Mouse (Mus musculus): ENCODE data around the gene Pou3f3. TPM values are rescaled to one million over a fixed set of nuclear protein-coding genes. Genes with fewer than 3 reads are reported as not detected.
A peak's percentile ranks its signal among the peaks of the same experiment; 100 is the strongest.

Pou3f3 gene
- polyA plus RNA-seq, 1 experiment from 2014 or later: 14.3 TPM

DNA sequence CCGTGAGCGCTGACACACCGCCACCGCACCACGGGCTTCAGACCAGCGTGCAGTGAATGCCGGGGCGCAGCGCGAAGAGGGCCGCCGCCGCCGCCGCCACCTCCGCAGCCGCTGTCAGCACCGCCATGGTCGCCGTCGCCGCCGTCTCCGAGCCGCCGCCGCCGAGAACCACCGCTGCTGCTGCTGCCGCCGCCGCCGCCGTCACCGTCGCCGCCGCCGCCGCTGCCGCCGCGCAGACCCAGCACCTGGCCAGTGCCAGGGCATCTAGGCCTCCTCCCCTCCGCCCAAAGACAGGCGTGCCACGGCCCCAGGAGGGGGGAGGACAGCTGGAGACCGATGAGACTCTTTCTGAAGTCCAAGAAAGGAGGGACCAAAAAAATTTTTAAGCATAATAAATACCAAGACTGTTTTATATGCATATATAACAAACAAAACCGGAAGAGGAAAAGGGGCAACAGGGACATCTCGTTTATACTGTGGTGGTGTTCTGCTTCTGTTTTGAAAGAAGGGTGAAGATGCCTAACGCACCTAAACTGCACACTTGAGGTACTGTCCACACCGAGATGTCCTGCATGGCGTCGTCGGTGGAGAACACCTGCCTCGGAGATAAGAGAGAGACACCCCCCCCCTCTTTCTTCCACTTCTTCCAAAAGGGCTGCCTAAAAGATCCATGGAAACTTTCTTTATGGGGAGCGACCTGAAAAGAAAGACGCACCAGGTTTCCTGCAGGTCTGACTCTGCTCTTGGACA, 3.2 kb downstream of the Pou3f3 start:
- H3K4me3 ChIP-seq (ENCODE audit: low read depth, low read length): peak overlapping the region; percentile 89
- peaks cover 19% of the 10 kb centered on the region for H3K4me1 ChIP-seq (ENCODE audit: control insufficient read depth, insufficient read depth, low read length)
- peak overlapping the region; percentile 94 for H3K9ac ChIP-seq (ENCODE audit: low read depth, low read length)
- no peaks in the 10 kb centered on the region for H3K27me3 ChIP-seq (ENCODE audit: control insufficient read depth, insufficient read depth, low read depth, low read length)
- ATAC-seq: no peak
- peak overlapping the region; percentile 75 for H3K4me2 ChIP-seq (ENCODE audit: low read length)
- 1% methylated on average over 42 of the region's 57 CpGs for WGBS
- H3K27ac ChIP-seq (ENCODE audit: low read length): peak overlapping the region; percentile 99
- H3K36me3 ChIP-seq (ENCODE audit: control insufficient read depth, insufficient read depth, low read length): no peaks in the 10 kb centered on the region
- H3K9me3 ChIP-seq (replicated peaks; ENCODE audit: control insufficient read depth, low read length, poor library complexity, severe bottlenecking): no peaks in the 10 kb centered on the region

DNA sequence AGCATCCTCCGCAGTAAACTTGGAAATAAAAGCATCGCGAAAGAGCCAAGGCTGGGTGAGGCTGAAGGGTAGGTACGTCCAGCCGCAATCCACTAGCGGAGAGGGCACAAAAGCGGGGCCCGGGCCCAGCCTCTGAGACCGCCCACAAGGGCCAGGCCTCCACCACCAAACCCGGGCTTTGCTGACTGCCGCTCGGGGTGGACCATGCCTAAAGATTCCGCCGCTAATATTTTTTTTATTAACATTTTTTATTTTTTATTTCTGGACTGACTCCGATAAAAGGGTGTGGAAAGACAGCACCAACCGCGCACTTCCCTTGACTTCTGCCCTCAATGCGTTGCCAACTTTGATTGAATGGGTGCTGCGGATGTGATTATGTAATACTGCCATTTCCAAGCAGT, 3.9 kb downstream of the Pou3f3 start:
- H3K9me3 ChIP-seq (replicated peaks; ENCODE audit: control insufficient read depth, low read length, poor library complexity, severe bottlenecking): no peaks in the 10 kb centered on the region
- under 1% methylated on average over 19 of the region's 19 CpGs for WGBS
- peak overlapping the region; percentile 94 for H3K9ac ChIP-seq (ENCODE audit: low read depth, low read length)
- peaks cover 24% of the 10 kb centered on the region for H3K4me1 ChIP-seq (ENCODE audit: control insufficient read depth, insufficient read depth, low read length)
- ATAC-seq: no peak
- H3K36me3 ChIP-seq (ENCODE audit: control insufficient read depth, insufficient read depth, low read length): no peaks in the 10 kb centered on the region
- H3K4me2 ChIP-seq (ENCODE audit: low read length): peak overlapping the region; percentile 75
- peak overlapping the region; percentile 99 for H3K27ac ChIP-seq (ENCODE audit: low read length)
- no peaks in the 10 kb centered on the region for H3K27me3 ChIP-seq (ENCODE audit: control insufficient read depth, insufficient read depth, low read depth, low read length)
- peak overlapping the region; percentile 89 for H3K4me3 ChIP-seq (ENCODE audit: low read depth, low read length)

DNA sequence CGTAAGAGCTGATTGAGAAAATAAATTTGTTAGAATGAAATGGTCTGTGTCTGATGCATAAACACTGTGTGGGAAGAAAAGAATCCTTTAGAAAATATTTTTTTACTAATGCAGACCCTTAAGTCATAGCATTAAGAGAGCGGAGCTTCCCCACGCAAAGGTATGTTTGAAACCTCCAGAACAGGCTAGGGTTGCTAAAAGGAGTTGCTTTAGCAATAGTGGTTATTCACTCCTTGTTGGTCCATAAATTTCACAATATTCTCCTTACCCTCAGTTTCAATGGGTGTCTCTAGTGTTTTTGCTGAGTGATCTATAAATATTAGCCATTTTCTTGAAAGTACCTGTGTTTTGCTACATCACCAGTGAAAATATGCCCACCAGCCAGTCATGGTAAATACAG, 4.6 kb downstream of the Pou3f3 start:
- Histone ChIP-seq H3K4me2 (ENCODE audit: low read length) (peak overlapping the region; percentile 71), H3K36me3 (ENCODE audit: control insufficient read depth, insufficient read depth, low read length) (no peaks in the 10 kb centered on the region), H3K9ac (ENCODE audit: low read depth, low read length) (peak overlapping the region; percentile 71), H3K4me3 (ENCODE audit: low read depth, low read length) (peak overlapping the region; percentile 47), H3K9me3 (replicated peaks; ENCODE audit: control insufficient read depth, low read length, poor library complexity, severe bottlenecking) (no peaks in the 10 kb centered on the region), H3K27me3 (ENCODE audit: control insufficient read depth, insufficient read depth, low read depth, low read length) (no peaks in the 10 kb centered on the region), H3K27ac (ENCODE audit: low read length) (peak overlapping the region; percentile 67), H3K4me1 (ENCODE audit: control insufficient read depth, insufficient read depth, low read length) (peaks cover 29% of the 10 kb centered on the region)
- no peak for ATAC-seq
- 15% methylated on average over 3 of the region's 3 CpGs for WGBS

DNA sequence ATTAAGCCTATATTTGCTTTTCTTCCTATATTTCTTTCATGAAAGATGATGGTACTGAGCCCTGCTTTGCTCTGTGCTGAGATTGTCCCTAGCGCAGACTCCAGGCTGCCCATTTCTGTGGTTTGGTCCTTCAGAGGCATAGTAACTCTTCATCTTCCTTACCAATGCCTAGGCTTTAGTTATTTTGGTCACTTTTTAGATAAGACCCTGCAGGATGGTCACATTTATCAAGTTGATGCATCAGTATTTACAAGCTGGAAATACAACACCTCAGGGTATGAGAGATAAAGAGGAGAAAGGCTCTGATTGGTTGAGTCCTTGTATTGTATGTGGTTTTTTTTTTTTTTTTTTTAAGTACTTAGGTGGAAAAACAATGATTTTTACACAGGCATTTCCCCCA, 5.2 kb downstream of the Pou3f3 start:
- Histone ChIP-seq H3K9ac (ENCODE audit: low read depth, low read length) (peak overlapping the region; percentile 65), H3K27ac (ENCODE audit: low read length) (peak overlapping the region; percentile 75), H3K9me3 (replicated peaks; ENCODE audit: control insufficient read depth, low read length, poor library complexity, severe bottlenecking) (no peaks in the 10 kb centered on the region), H3K4me3 (ENCODE audit: low read depth, low read length) (peak overlapping the region; percentile 47), H3K36me3 (ENCODE audit: control insufficient read depth, insufficient read depth, low read length) (no peaks in the 10 kb centered on the region), H3K4me1 (ENCODE audit: control insufficient read depth, insufficient read depth, low read length) (peaks cover 35% of the 10 kb centered on the region), H3K4me2 (ENCODE audit: low read length) (peak overlapping the region; percentile 71), H3K27me3 (ENCODE audit: control insufficient read depth, insufficient read depth, low read depth, low read length) (no peaks in the 10 kb centered on the region)
- 29% methylated on average over 1 of the region's 1 CpGs for WGBS
- ATAC-seq: no peak

DNA sequence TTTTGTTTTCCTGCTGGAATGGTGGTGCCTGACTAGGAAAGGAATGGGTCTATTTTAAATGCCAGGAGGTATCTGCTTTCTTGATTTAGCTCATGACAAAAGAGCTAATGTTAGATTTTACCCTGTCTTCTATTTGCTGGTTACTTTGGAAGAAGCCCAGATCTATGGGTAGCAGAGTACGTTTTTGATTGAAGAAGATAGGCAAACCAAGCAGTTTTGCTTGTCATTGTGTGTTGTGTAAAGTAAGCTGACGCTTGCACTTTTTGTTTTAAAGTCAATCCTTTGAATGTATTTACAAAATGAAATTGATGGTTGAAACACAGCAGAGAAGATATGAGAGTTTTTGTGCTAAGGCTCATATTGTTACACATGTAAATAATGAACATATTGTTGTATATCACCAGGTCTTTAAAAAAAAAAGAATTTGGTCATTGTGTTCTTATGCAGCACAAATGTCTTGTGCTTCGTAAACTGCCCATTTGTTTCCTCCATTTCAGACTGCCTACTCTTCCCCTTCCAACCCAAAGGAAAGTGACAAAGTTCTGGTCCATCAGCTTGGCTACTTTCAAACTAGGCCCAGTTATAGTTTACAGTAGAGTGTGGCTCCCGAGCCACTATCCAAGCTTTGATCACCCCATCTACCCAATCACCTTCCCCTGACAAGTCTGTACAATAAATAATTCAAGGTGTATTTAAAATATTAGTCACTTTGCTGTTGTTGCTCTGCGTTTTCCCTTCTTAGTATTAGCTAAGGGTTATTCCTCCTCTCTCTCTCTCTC, 6.5 kb downstream of the Pou3f3 start:
- H3K27me3 ChIP-seq (ENCODE audit: control insufficient read depth, insufficient read depth, low read depth, low read length): no peaks in the 10 kb centered on the region
- no peaks in the 10 kb centered on the region for H3K9me3 ChIP-seq (replicated peaks; ENCODE audit: control insufficient read depth, low read length, poor library complexity, severe bottlenecking)
- peak overlapping the region; percentile 71 for H3K4me2 ChIP-seq (ENCODE audit: low read length)
- peak overlapping the region; percentile 69 for H3K27ac ChIP-seq (ENCODE audit: low read length)
- no peaks in the 10 kb centered on the region for H3K36me3 ChIP-seq (ENCODE audit: control insufficient read depth, insufficient read depth, low read length)
- peak overlapping the region; percentile 54 for H3K9ac ChIP-seq (ENCODE audit: low read depth, low read length)
- 10% methylated on average over 5 of the region's 5 CpGs for WGBS
- peak overlapping the region; percentile 47 for H3K4me3 ChIP-seq (ENCODE audit: low read depth, low read length)
- no peak for ATAC-seq
- H3K4me1 ChIP-seq (ENCODE audit: control insufficient read depth, insufficient read depth, low read length): peaks cover 39% of the 10 kb centered on the region

DNA sequence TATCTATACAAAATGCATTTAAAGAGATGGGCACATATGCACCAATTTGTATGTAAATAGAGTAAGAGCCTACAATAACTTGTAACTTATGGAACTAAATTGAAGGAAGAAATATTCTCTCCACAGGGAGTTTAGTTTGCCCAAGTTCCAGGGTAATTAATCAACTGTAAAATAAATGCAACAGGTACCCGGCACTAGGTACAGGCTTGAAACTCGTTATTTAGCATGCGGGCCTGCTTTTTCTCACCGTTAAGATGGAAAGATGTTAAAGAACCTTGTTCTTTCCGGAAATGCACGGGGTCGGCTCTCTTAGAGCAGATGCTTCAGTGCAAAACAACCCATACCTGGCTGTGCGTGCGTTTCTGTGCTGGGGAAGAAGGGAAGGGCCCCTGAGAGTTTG, 7.4 kb downstream of the Pou3f3 start:
- peak overlapping the region; percentile 61; the same call in 1 of the 2 replicates for H3K9ac ChIP-seq (ENCODE audit: low read depth, low read length)
- peak overlapping the region; percentile 31 for H3K4me3 ChIP-seq (ENCODE audit: low read depth, low read length)
- ATAC-seq: no peak
- no peaks in the 10 kb centered on the region for H3K36me3 ChIP-seq (ENCODE audit: control insufficient read depth, insufficient read depth, low read length)
- 8% methylated on average over 9 of the region's 9 CpGs for WGBS
- no peaks in the 10 kb centered on the region for H3K9me3 ChIP-seq (replicated peaks; ENCODE audit: control insufficient read depth, low read length, poor library complexity, severe bottlenecking)
- H3K4me2 ChIP-seq (ENCODE audit: low read length): peak overlapping the region; percentile 70
- H3K4me1 ChIP-seq (ENCODE audit: control insufficient read depth, insufficient read depth, low read length): peaks cover 48% of the 10 kb centered on the region
- peak overlapping the region; percentile 73 for H3K27ac ChIP-seq (ENCODE audit: low read length)
- H3K27me3 ChIP-seq (ENCODE audit: control insufficient read depth, insufficient read depth, low read depth, low read length): no peaks in the 10 kb centered on the region

DNA sequence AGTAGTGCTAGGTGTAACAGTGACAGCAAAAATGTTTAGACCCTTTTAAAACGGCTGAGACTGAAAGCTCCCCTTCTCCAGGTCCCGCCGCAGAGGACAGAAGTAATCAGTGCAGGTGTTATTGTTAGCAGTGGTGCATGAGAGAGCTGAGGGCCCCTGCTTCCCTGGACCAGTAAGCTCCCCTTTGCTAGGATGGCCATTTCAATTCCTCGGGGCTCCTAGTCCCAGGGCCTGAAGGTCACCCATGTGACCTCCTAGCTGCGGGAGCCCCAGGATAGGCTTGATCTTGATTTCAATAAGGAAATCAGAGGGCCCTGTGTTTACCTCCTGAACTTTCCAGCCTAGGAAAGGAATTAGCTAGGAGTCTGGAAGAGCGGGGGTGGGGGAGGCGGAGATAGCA, 7.9 kb downstream of the Pou3f3 start:
- peak overlapping the region; percentile 73 for H3K27ac ChIP-seq (ENCODE audit: low read length)
- no peaks in the 10 kb centered on the region for H3K27me3 ChIP-seq (ENCODE audit: control insufficient read depth, insufficient read depth, low read depth, low read length)
- peak overlapping the region; percentile 61 for H3K9ac ChIP-seq (ENCODE audit: low read depth, low read length)
- peaks cover 52% of the 10 kb centered on the region for H3K4me1 ChIP-seq (ENCODE audit: control insufficient read depth, insufficient read depth, low read length)
- no peaks in the 10 kb centered on the region for H3K9me3 ChIP-seq (replicated peaks; ENCODE audit: control insufficient read depth, low read length, poor library complexity, severe bottlenecking)
- WGBS: 10% methylated on average over 7 of the region's 7 CpGs
- no peaks in the 10 kb centered on the region for H3K36me3 ChIP-seq (ENCODE audit: control insufficient read depth, insufficient read depth, low read length)
- peak overlapping the region; percentile 31 for H3K4me3 ChIP-seq (ENCODE audit: low read depth, low read length)
- H3K4me2 ChIP-seq (ENCODE audit: low read length): peak overlapping the region; percentile 70
- ATAC-seq: peak; percentile 13

DNA sequence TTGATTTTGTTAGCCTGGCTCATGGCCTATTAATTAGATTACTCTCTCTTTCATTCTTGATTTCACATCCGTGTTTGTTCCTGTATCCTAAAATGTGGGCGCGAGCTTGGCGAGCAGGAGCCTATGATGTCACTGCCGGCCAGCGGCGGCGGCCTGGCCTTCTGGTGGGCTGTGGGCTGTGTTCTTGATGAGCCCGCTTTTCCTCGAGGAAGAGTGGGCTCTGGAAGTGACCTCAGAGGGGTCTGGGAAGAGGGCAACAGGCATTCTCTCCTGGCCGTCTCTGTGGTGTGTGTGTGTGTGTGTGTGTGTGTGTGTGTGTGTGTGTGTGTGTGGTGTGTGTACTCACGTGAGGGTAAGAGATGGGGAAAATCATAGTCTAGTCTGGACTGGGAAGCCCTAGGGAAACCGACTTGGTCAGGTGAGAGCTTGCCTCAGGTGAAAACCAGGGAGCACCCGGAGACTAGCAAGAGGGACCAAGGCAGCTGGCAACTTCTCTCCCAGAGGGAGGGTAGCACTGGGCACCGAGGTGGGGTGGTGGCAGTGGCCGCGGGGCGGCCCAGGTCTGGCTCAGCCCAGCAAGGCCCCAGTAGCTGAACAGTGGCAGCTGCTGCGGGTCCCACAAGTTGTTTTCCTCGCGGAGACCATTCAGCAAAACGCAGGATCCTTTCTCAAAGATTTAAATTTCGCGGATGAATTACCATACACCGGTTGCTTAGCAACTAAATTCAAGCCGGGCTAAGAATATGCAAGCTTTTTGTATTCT, 8.5 kb downstream of the Pou3f3 start:
- Histone ChIP-seq H3K36me3 (ENCODE audit: control insufficient read depth, insufficient read depth, low read length) (no peaks in the 10 kb centered on the region), H3K27me3 (ENCODE audit: control insufficient read depth, insufficient read depth, low read depth, low read length) (no peaks in the 10 kb centered on the region), H3K27ac (ENCODE audit: low read length) (peak overlapping the region; percentile 73), H3K9ac (ENCODE audit: low read depth, low read length) (peak overlapping the region; percentile 61), H3K4me1 (ENCODE audit: control insufficient read depth, insufficient read depth, low read length) (peaks cover 52% of the 10 kb centered on the region), H3K4me2 (ENCODE audit: low read length) (peak overlapping the region; percentile 70), H3K9me3 (replicated peaks; ENCODE audit: control insufficient read depth, low read length, poor library complexity, severe bottlenecking) (no peaks in the 10 kb centered on the region), H3K4me3 (ENCODE audit: low read depth, low read length) (peak overlapping the region; percentile 31)
- WGBS: 4% methylated on average over 26 of the region's 26 CpGs
- peak; percentile 71 for ATAC-seq

Measured in midbrain, embryonic 16.5 days (tissue).